Comparison of ENCODE assay signal across 8 mouse cellular contexts in the genomic region with DNA sequence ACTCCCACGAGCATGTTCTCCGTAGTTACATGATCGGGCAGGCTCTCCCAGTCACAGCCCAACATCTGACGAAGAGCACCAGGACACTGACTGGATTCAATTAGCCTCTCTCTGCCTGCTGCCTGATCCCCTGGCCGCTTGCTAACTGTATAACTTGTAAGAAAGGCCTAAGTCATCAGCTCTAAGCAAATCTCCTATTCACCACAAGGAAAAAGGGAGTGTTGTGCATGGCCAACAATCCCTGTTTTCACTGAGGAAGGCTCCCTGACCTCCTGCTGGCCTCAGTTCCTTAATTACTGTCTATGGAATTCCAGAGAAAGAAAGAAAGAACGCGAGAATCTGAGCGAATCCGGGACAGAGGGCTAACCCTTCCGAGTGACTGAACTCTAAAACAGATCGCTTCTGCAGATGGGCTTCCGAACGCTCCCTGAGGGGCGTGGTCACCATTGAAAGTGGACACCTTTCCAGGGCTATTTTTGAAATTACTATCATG.
DNase-seq lines count a peak whose midpoint lies in the region; ATAC-seq and TF ChIP-seq lines count a peak whose summit lies in the region.

No protein-coding gene starts in this region.

- DNase-seq in kidney, adult 2 months: peak; percentile 46
- DNase-seq in kidney, adult 11 months: no peak
- DNase-seq in embryo, embryonic 9.5 days (ENCODE audit: extremely low spot score): peak; percentile 79
- no peak for DNase-seq in heart, embryonic 10.5 days (ENCODE audit: low spot score)
- DNase-seq in kidney, postnatal 10 days: peak; percentile 72
- peak; percentile 74 for DNase-seq in neural tube, embryonic 10.5 days (ENCODE audit: extremely low spot score, low spot score)
- DNase-seq in right cerebral cortex, postnatal 36 days (ENCODE audit: low spot score in 2 of 2): no peak

- 34% methylated on average over 14 of the region's 14 CpGs for WGBS in kidney, adult 2 months
- WGBS in heart, embryonic 10.5 days: 24% methylated on average over 14 of the region's 14 CpGs

- peak overlapping the region; percentile 23 for H3K4me3 ChIP-seq in kidney, adult 2 months (ENCODE audit: insufficient read depth, low read depth, low read length)
- peak overlapping the region; percentile 46 for H3K4me3 ChIP-seq in heart, embryonic 10.5 days

- no peaks in the 10 kb centered on the region for H3K4me1 ChIP-seq in kidney, adult 2 months (ENCODE audit: control insufficient read depth, insufficient read depth, low read length)
- H3K4me1 ChIP-seq in heart, embryonic 10.5 days: peaks cover 27% of the 10 kb centered on the region

- TF ChIP-seq POLR2A in kidney, adult 2 months (IDR thresholded peaks at IDR 0.05; ENCODE audit: low read depth, low read length): no peak

- H3K27me3 ChIP-seq in kidney, adult 2 months (replicated peaks; ENCODE audit: control insufficient read depth, insufficient read depth, low read length): no peaks in the 10 kb centered on the region
- no peaks in the 10 kb centered on the region for H3K27me3 ChIP-seq in heart, embryonic 10.5 days (ENCODE audit: insufficient read depth, poor library complexity, severe bottlenecking)

- H3K9me3 ChIP-seq in heart, embryonic 10.5 days: no peaks in the 10 kb centered on the region

- no peak for ATAC-seq in megakaryocyte-erythroid progenitor cell, adult 5-6 weeks (replicated peaks; ENCODE audit: low FRiP score, low TSS enrichment, poor library complexity, severe bottlenecking)

- TF ChIP-seq CTCF in kidney, adult 2 months (conservative IDR thresholded peaks at IDR 0.05; ENCODE audit: insufficient read depth, insufficient read length, low read depth, low read length): no peak

- H3K36me3 ChIP-seq in kidney, adult 2 months (ENCODE audit: control insufficient read depth, insufficient read depth, low read length): no peaks in the 10 kb centered on the region
- 0 out of 2 replicates have a peak, but pooled peaks cover 2% of the 10 kb centered on the region for H3K36me3 ChIP-seq in heart, embryonic 10.5 days

- H3K27ac ChIP-seq in kidney, adult 2 months (ENCODE audit: insufficient read depth, low read depth, low read length): peak overlapping the region; percentile 10; the same call in 1 of the 2 replicates
- peak overlapping the region; percentile 74 for H3K27ac ChIP-seq in heart, embryonic 10.5 days

Comparison
In these comparisons a context has a peak if more than half of its experiments do, and no peak if none do; other contexts are left out.
1. DNase-seq: peak in kidney, adult 2 months (single experiment), embryo, embryonic 9.5 days (single experiment), kidney, postnatal 10 days (single experiment) and neural tube, embryonic 10.5 days (single experiment); none in kidney, adult 11 months (single experiment), heart, embryonic 10.5 days (single experiment) and right cerebral cortex, postnatal 36 days (0 of 2).